Comparison of ENCODE assay signal across 24 mouse cellular contexts in the genomic region with DNA sequence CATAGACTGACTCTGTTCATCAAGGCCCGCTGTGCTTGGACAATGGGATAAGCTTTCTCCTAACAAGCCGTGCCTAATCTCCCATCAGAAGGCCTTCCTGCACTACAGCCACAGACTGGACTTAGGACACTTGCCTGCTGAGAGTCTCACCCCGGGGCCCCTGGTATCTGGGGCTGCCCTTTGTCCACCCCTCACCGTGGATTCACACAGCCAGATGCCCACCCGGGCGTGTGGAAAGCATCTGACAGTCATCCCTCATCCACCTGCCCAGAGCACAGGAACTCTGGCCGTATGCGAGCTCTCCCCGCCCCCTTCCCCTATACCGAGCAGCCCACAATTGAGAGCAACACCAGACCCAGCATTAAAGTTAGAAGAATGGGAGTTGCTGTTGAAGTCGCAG. TPM values are rescaled to one million over a fixed set of nuclear protein-coding genes. Genes with fewer than 3 reads are reported as not detected.
DNase-seq lines count a peak whose midpoint lies in the region; ATAC-seq and TF ChIP-seq lines count a peak whose summit lies in the region.
"Had no signal": no experiment of that assay in that cellular context is flagged by ENCODE, and none has a peak within 500 bp of the region (broad histone marks: within the 10 kb centered on the region; RNA-seq: fewer than 3 reads in every experiment).

No protein-coding gene starts in this region.

- 43% methylated on average over 11 of the region's 11 CpGs for WGBS in hindbrain, embryonic 11.5 days
- 48% methylated on average over 11 of the region's 11 CpGs for WGBS in hindbrain, embryonic 13.5 days
- WGBS in midbrain, embryonic 13.5 days: 53% methylated on average over 11 of the region's 11 CpGs
- 33% methylated on average over 11 of the region's 11 CpGs for WGBS in midbrain, embryonic 16.5 days

- H3K4me2 ChIP-seq in hindbrain, embryonic 11.5 days (replicated peaks; ENCODE audit: low read depth, low read length): no peak overlapping the region
- no peak overlapping the region for H3K4me2 ChIP-seq in hindbrain, embryonic 13.5 days
- H3K4me2 ChIP-seq in midbrain, embryonic 13.5 days (replicated peaks): no peak overlapping the region
- H3K4me2 ChIP-seq in midbrain, embryonic 16.5 days (ENCODE audit: low read length): no peak overlapping the region
- H3K4me2 ChIP-seq: embryonic facial prominence, embryonic 15.5 days; forebrain, embryonic 13.5 days; heart, embryonic 12.5 days; hindbrain, embryonic 12.5 days had no signal

- TF ChIP-seq POLR2A in testis, adult 2 months (IDR thresholded peaks at IDR 0.05; ENCODE audit: control insufficient read depth, low read depth, low read length): no peak

- H3K9me3 ChIP-seq in hindbrain, embryonic 11.5 days (ENCODE audit: control insufficient read depth, low read length): no peaks in the 10 kb centered on the region
- H3K9me3 ChIP-seq in hindbrain, embryonic 13.5 days: no peaks in the 10 kb centered on the region
- no peaks in the 10 kb centered on the region for H3K9me3 ChIP-seq in midbrain, embryonic 13.5 days
- H3K9me3 ChIP-seq in midbrain, embryonic 16.5 days (replicated peaks; ENCODE audit: control insufficient read depth, low read length, poor library complexity, severe bottlenecking): no peaks in the 10 kb centered on the region
- H3K9me3 ChIP-seq: embryonic facial prominence, embryonic 15.5 days; forebrain, embryonic 13.5 days; G1E; heart, embryonic 12.5 days; hindbrain, embryonic 12.5 days had no signal

- H3K4me3 ChIP-seq in hindbrain, embryonic 11.5 days (ENCODE audit: low read depth, low read length): no peak overlapping the region
- no peak overlapping the region for H3K4me3 ChIP-seq in hindbrain, embryonic 13.5 days
- no peak overlapping the region for H3K4me3 ChIP-seq in midbrain, embryonic 13.5 days (replicated peaks)
- no peak overlapping the region for H3K4me3 ChIP-seq in midbrain, embryonic 16.5 days (ENCODE audit: low read depth, low read length)
- H3K4me3 ChIP-seq in testis, adult 2 months (ENCODE audit: control insufficient read depth, low read depth, low read length): peak overlapping the region; percentile 30
- H3K4me3 ChIP-seq: embryonic facial prominence, embryonic 15.5 days; erythroblast, embryonic 14.5 days; forebrain, embryonic 13.5 days; gastrocnemius, adult 2 months; heart, embryonic 12.5 days; hindbrain, embryonic 12.5 days had no signal

- H3K4me1 ChIP-seq in hindbrain, embryonic 11.5 days (replicated peaks; ENCODE audit: control insufficient read depth, insufficient read depth, low read length): no peaks in the 10 kb centered on the region
- H3K4me1 ChIP-seq in hindbrain, embryonic 13.5 days (replicated peaks): no peaks in the 10 kb centered on the region
- H3K4me1 ChIP-seq in midbrain, embryonic 13.5 days (replicated peaks): no peaks in the 10 kb centered on the region
- no peaks in the 10 kb centered on the region for H3K4me1 ChIP-seq in midbrain, embryonic 16.5 days (ENCODE audit: control insufficient read depth, insufficient read depth, low read length)
- no peaks in the 10 kb centered on the region for H3K4me1 ChIP-seq in testis, adult 2 months (ENCODE audit: control insufficient read depth, insufficient read depth, low read length)
- H3K4me1 ChIP-seq: embryonic facial prominence, embryonic 15.5 days; forebrain, embryonic 13.5 days; heart, embryonic 12.5 days; hindbrain, embryonic 12.5 days had no signal

- peak; percentile 13 for DNase-seq in embryo, embryonic 10 days (ENCODE audit: low spot score)
- DNase-seq in embryo, embryonic 11 days: no peak
- no peak for DNase-seq in hindbrain, embryonic 11.5 days (ENCODE audit: low spot score)
- DNase-seq in testis, postnatal 14 days (ENCODE audit: low spot score): no peak
- DNase-seq: adrenal gland, postnatal 10 days; B cell, adult 2 months; cerebellum, adult 11 months; cerebellum, adult 8-10 months; cerebellum, postnatal 14 days; gastrocnemius, adult 2 months; gastrocnemius, postnatal 25 days had no signal

- no peak overlapping the region for H3K9ac ChIP-seq in hindbrain, embryonic 11.5 days (ENCODE audit: low read depth, low read length)
- H3K9ac ChIP-seq in hindbrain, embryonic 13.5 days: no peak overlapping the region
- no peak overlapping the region for H3K9ac ChIP-seq in midbrain, embryonic 13.5 days (replicated peaks)
- no peak overlapping the region for H3K9ac ChIP-seq in midbrain, embryonic 16.5 days (ENCODE audit: low read depth, low read length)
- H3K9ac ChIP-seq: embryonic facial prominence, embryonic 15.5 days; forebrain, embryonic 13.5 days; heart, embryonic 12.5 days; hindbrain, embryonic 12.5 days had no signal

- no peak overlapping the region for H3K27ac ChIP-seq in hindbrain, embryonic 11.5 days (ENCODE audit: low read depth, low read length)
- no peak overlapping the region for H3K27ac ChIP-seq in hindbrain, embryonic 13.5 days
- H3K27ac ChIP-seq in midbrain, embryonic 13.5 days: no peak overlapping the region
- no peak overlapping the region for H3K27ac ChIP-seq in midbrain, embryonic 16.5 days (ENCODE audit: low read length)
- H3K27ac ChIP-seq in testis, adult 2 months (ENCODE audit: control insufficient read depth, insufficient read depth, low read depth, low read length): no peak overlapping the region; the same call in 1 of the 2 replicates
- H3K27ac ChIP-seq: embryonic facial prominence, embryonic 15.5 days; forebrain, embryonic 13.5 days; gastrocnemius, adult 2 months; hindbrain, embryonic 12.5 days had no signal

- no peak for TF ChIP-seq CTCF in testis, adult 2 months (IDR thresholded peaks at IDR 0.05; ENCODE audit: control insufficient read depth, insufficient read depth, insufficient replicate concordance, low read depth, low read length)

- peak; percentile 71 for ATAC-seq in hindbrain, embryonic 11.5 days (ENCODE audit: low FRiP score)
- no peak for ATAC-seq in hindbrain, embryonic 13.5 days (ENCODE audit: low FRiP score)
- ATAC-seq in midbrain, embryonic 13.5 days: peak; percentile 67
- no peak for ATAC-seq in midbrain, embryonic 16.5 days
- ATAC-seq: CD4-positive, CD25-positive, alpha-beta regulatory T cell, adult 4 months; forebrain, embryonic 13.5 days had no signal

- no peaks in the 10 kb centered on the region for H3K27me3 ChIP-seq in hindbrain, embryonic 11.5 days (ENCODE audit: control insufficient read depth, insufficient read depth, low read length)
- H3K27me3 ChIP-seq in hindbrain, embryonic 13.5 days: 0 out of 2 replicates have a peak, but pooled peaks cover 6% of the 10 kb centered on the region
- peaks cover 6% of the 10 kb centered on the region; the same call in 1 of the 2 replicates for H3K27me3 ChIP-seq in midbrain, embryonic 13.5 days
- no peaks in the 10 kb centered on the region for H3K27me3 ChIP-seq in midbrain, embryonic 16.5 days (ENCODE audit: control insufficient read depth, insufficient read depth, low read depth, low read length)
- no peaks in the 10 kb centered on the region for H3K27me3 ChIP-seq in testis, adult 2 months (ENCODE audit: control insufficient read depth, insufficient read depth, low read length)
- H3K27me3 ChIP-seq: embryonic facial prominence, embryonic 15.5 days; forebrain, embryonic 13.5 days; heart, embryonic 12.5 days had no signal

- H3K36me3 ChIP-seq in hindbrain, embryonic 11.5 days (ENCODE audit: control insufficient read depth, insufficient read depth, low read length): no peaks in the 10 kb centered on the region
- no peaks in the 10 kb centered on the region for H3K36me3 ChIP-seq in hindbrain, embryonic 13.5 days
- H3K36me3 ChIP-seq in midbrain, embryonic 13.5 days: no peaks in the 10 kb centered on the region
- H3K36me3 ChIP-seq in midbrain, embryonic 16.5 days (ENCODE audit: control insufficient read depth, insufficient read depth, low read length): no peaks in the 10 kb centered on the region
- no peaks in the 10 kb centered on the region for H3K36me3 ChIP-seq in testis, adult 2 months (ENCODE audit: control insufficient read depth, insufficient read depth, low read length)
- H3K36me3 ChIP-seq: embryonic facial prominence, embryonic 15.5 days; G1E; heart, embryonic 12.5 days; hindbrain, embryonic 12.5 days had no signal

RNA-seq across cellular contexts. Expression of gene Gm15294, which starts 1.0 kb away (rescaled TPM):
- not detected in 2 replicates for polyA plus RNA-seq in hindbrain, embryonic 11.5 days (2014; fragmentation: Nextera tagmentation; extraction: Ambion mirVana)
- polyA plus RNA-seq in hindbrain, embryonic 13.5 days (2015; fragmentation: Nextera tagmentation; extraction: Ambion mirVana): not detected in 2 replicates
- not detected in 2 replicates for polyA plus RNA-seq in midbrain, embryonic 13.5 days (2015; fragmentation: Nextera tagmentation; extraction: Ambion mirVana)
- polyA plus RNA-seq in midbrain, embryonic 16.5 days (2015; fragmentation: Nextera tagmentation; extraction: Ambion mirVana): not detected in 2 replicates
- polyA plus RNA-seq in testis, adult 2 months (2012; rRNA removed): not detected in 2 replicates
- polyA plus RNA-seq: brain, embryonic 14.5 days; CD4-positive, CD25-positive, alpha-beta regulatory T cell, adult 4 months; embryonic facial prominence, embryonic 11.5 days; embryonic facial prominence, embryonic 15.5 days; erythroblast, embryonic 14.5 days; forebrain, embryonic 13.5 days; G1E; heart, embryonic 12.5 days; hindbrain, embryonic 12.5 days had no signal

Comparison
In these comparisons a context has a peak if more than half of its experiments do, and no peak if none do; other contexts are left out.
1. ATAC-seq: peak in hindbrain, embryonic 11.5 days (single experiment) and midbrain, embryonic 13.5 days (single experiment); none in hindbrain, embryonic 13.5 days (single experiment) and midbrain, embryonic 16.5 days (single experiment).